Mouse (Mus musculus) gastrocnemius, postnatal 10 days (tissue): ENCODE measurements around the gene Clip2. TPM values are rescaled to one million over a fixed set of nuclear protein-coding genes. Genes with fewer than 3 reads are reported as not detected.
A peak's percentile ranks its signal among the peaks of the same experiment; 100 is the strongest.
"Not testable (repeated sequence)": the region's sequence is repeated elsewhere in the genome, so short reads cannot be mapped to it uniquely, and the experiment has no call there.

Experiments
- DNase-seq: peaks from one replicate; pipeline ENCODE4 v3.0.0; 2021; ENCODE audit warnings: mixed read lengths
- microRNA-seq, 2 experiments: library from miRNA; unstranded; fragments of <30 nt; microRNA quantifications; one replicate each; pipeline ENCODE4 v1.2.0; 2021
- total RNA-seq, 2 experiments: library from RNA; stranded (reverse); gene quantifications; 2 replicates each; pipeline ENCODE4 v1.2.3; 2021

Gene Clip2
- total RNA-seq, 2 experiments from 2014 or later: 10.1 to 12.8 TPM

DNA sequence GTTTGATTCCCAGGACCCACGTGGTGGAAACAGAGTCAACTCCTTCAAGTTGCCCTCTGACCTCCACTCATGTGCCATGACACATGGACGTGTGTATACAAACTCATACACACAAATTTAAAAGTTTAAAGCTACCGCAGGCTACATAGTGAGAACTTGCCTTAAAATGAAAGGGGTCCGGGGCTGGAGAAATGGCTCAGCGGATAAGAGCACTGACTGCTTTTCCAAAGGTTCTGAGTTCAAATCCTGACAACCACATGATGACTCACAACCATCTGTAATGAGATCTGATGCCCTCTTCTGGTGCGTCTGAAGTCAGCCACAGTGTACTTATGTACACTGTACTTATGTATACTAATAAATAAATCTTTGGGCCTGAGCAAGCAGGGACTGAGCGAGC, 93.1 kb downstream of the Clip2 start:
- no peak for DNase-seq

DNA sequence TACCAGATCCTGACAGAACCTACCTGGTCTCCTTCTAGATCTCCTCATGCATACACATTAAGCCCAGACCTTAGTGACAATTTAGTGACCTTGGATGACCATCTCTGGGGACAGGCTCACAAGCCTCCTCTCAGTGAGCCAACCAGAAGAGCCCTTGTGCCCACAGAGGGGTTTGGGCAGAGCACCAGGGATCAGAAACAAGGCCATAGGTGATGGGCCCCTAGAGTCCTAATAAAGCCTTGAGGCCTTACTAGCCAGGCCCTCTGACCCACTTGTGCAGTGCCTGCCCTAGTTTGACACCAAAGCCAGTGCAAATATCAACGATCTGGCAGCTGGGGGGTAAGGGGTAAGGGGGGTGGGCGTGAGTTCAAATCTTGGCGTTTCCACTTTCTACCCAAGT, 93.8 kb downstream of the Clip2 start:
- no peak for DNase-seq

DNA sequence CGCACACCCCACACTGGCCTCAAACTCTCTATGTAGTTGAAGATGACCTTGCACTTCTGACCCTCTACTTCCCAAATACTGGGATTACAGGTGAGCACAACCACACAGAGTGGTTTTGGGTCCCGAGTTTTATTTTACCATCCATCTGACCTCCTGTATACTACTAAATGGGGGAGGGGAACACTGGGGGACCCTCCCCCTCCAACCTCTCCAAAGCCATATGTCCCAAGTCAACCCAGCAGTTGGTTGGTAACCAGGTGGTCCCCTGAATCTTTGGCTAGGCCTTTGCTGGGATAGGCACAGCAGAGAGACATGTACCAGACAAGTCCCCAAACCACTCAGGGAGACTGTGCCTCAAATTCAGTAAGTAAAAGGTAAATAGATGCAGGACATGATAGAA, 94.9 kb downstream of the Clip2 start:
- DNase-seq: no peak

DNA sequence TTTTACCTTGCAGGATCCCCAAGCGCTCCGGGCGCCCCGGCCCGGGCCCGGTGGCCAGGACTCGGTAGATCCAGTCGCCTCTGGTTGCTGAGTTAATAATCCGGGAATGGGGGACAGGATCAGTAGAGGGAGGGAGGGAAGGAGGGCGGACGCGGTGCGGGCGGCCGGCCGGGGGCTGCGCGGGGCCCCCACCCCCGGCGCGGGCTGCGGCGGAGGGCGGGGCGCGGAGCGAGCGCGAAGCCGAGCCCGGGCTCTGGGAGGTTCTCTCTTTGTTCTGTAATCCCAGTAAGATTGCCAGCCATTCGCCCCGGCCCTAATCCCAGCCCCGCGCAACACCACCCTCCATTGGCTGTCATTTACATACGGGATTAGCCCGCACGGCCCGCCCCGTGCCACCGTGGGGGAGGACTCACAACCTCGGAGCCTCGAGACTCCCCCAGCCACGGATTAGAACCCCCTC, 95.7 kb downstream of the Clip2 start, which contains the start of gene Gtf2ird1:
Gene Gtf2ird1, minus strand, starts transcription at position 214 of the 460 bp plus-strand sequence.
- DNase-seq: peak; percentile 73

DNA sequence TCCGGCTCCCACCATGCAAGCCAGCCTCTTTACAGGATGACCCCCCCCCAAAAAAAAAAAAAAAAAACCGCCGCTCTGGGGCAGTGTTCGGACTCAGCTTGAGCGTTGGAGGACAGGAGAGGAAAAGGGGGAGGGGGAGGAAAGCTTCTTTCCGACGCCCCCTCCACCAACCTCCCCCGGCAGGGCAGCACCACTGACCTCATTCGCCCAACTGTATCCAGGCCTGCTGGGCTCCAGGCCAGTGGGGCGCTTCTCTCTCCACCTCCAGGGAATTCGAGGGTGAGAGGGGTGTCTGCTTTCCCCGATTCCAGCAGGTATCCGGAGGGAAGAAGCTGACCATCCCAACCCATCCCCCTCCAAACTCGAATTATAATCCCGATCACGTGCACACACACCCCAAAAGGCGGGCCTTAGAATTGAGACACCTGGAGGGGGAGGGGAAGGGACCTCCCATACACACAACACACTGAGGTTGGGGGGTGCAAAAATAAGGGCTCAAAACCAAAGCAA, 96.3 kb downstream of the Clip2 start:
- DNase-seq: peak; percentile 53

DNA sequence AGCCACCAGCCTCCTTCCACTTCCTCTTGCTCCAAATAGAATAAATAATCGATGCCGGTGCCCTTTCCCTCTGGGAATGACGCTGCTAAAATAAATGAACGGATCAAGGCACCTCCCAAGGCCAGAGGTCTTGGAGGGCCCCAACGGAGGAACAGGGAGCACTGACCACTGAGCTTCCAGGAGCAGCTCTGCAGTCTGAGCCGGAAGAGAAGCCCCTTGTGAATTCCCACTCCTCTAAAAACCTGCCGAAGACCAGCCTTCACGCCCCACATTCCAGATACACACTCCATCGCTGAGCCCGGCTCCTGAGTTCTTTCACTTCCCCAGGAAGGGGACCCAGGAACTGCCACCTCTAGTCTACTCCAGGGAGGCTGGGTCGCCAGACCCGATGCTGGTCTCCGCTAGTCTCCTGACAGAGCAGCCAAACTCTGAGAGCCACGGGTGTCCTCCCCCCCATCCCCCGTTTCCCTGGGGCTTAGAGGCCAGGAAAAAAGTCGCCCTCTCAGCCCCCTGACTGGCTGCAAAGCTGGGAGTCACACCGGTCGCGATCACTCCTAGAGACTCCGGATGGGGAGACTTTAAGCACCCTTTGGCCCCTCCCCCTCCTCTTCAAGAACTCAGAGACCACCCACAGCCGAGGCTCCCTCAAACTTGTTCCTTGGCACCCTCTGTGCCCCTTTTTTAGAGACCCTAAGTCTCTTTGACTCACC, 96.9 kb downstream of the Clip2 start:
- DNase-seq: no peak

DNA sequence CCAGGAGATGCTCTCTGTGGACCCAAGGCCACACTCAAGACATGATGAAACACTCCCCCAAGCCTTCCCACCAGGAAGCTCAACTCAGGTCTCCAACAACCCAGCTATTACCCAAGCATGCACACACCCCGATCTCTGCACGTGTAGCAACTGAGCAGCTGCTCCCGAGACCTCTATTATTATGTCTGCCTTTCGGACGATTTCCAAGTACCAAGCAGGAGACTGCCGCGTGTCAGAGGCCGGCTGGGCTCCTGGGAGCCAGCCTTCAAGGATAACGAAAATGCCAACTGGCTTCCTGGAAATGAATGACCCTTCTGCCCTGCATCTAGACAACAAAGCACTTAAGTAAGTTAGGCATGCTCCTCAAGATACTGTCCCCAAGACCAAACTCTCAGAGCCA, 97.8 kb downstream of the Clip2 start:
- no peak for DNase-seq

DNA sequence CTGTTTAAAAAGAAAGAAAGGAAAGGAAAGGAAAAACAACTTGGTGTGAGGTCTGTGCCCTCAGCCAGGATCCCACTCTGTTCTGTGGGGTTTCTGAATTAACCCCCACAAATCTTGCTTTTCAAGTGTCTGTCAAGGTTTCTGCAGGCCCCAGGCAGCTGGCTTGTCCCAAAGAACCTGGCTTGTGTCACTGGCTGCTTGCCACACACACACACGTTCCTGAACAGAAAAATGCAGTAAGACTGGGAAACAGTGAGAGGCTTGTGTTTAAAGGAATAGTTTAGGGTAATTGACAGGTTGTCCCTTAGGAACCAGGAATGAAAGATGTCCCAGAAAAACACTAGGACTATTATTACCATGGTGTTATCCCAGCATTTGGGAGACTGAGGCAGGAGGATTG, 98.7 kb downstream of the Clip2 start:
- no peak for DNase-seq

DNA sequence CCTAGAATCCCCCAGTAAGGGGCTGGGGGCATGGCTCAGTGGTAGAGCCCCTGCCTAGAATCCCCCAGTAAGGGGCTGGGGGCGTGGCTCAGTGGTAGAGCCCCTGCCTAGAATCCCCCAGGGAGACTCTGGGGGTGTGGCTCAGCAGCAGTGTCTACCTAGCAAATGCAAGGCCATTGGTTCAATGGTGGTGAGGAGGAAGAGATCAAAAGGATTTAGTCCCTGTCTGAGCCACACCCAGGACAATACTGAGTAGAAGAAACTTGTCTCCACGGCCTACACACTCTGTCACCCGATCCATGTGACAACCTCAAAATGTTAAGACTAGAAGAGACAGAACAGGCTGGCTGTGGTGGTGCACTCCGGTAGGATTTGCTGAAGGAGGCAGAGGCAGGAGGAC, 105.5 kb downstream of the Clip2 start:
- not testable (repeated sequence) for DNase-seq

DNA sequence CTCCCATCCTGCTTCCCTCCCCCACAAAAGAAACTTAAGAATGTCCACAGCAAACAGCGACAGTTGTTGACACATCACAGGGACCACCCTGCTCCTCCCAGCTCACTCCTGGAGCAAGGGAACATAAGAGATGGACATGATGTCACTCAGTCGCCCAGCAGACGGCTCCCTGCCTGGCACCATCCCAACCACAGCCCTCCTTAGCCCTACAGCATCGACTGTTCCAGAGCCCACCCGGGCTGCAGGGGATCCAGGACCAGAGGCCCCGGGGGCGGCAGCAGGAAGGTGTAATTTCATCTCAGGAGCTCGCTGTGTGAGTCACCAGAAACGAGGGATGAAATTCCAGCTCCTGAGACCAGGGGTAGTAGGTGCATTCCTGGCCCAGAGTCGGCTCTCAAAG, 106.3 kb downstream of the Clip2 start:
- DNase-seq: peak; percentile 27

DNA sequence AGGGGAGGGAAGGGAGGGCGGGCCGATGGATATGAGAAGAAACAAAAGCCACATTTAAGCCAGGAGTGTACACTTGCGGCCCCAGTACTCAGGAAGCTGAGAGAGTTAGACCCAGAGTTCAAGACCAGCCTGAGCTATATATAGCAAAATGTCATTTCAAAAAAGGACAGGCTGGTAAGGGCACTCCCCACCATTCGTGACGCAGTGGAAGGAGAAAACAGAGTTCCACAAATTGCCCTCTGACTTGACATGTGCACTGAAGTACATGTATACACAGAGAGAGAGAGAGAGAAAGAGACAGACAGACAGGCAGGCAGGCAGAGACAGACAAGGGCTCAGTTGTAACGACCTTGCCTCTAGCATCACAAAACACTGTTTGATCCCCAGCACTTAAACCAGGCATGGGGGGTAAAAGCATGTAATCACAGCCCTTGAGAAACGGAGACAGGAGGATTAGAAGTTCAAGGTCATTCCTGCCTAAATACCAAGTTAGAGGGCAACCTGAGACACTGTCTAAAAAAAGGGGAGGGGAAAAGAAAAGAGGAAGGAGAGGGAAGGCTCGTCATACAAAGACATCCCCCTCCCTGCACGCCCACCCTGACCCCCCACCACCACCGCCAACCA, 106.9 kb downstream of the Clip2 start:
- no peak for DNase-seq

DNA sequence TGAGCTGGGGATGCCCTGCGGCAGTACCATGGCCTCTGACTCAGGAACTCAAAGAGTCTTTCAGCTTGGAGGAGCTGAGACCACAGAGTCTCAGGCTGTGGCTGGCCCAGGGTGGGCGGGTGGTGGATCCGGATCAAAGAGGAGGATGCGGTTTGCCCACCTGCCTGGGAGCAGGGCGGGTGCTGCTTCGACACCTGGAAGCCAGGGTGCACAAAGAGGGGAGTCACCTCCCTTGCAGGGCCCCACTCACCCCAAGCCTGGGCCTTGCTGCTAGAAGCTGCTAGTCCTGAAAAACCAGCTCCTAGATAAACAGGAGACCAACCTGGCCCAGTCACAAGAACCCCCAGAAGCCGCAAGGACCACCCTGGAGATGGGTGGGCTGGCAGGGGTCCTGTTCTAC, 107.8 kb downstream of the Clip2 start:
- no peak for DNase-seq

DNA sequence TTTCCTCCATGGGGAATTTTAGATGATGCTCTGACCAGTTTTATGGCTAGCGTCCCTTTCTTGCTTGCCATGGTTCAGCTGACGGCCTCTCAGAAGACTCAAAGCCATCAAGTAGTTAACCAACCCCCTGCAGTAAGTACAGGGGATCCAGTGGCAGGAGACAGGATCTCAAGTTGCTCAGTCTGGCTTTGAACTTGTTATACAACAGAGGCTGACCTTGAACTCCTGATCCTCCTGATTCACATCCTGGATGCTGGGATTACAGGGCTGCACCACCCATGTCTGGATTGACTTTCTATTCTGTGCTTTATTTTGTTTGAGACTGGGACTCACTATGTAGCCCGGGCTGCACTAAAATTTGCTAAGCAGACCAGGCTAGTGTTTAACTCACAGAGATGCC, 110.2 kb downstream of the Clip2 start:
- DNase-seq: no peak

DNA sequence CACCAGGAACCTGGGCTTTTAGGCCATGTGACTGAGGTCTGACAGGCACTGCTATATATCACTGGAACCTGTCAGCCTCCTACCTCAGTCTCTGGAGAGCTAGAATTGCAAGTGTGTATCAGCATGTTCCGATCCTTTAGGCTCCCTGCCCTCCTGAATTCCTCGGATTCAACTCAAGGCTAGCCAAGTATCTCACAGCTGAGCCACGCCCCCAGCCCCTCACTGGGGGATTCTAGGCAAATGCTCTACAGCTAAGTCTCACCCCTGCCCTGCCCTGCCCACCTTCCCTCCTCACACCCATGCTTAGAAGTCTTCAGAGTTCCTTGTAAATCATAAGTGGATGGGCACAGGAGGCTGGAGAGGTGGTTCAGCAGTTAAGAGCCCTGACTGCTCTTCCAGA, 111.1 kb downstream of the Clip2 start:
- DNase-seq: no peak

DNA sequence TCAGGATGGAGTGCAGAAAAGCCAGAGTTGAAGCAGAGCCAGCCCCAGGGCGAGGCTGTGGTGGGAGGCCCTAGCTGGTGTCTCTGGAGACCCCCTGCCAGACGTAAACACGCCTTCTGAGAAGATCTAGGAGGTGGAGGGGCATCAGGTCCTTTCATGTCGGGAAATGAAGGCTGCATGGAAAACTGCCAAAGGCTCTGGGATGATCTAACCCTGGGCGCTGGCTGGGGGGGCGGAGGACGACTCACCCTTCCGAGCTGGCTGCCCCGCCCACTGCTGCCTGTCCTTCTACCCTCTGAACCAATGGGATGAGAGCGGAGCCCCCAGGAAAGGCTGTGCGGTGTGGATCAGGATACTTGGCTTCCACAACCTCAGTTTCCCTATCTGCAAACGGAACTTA, 112.1 kb downstream of the Clip2 start:
- peak; percentile 24 for DNase-seq

DNA sequence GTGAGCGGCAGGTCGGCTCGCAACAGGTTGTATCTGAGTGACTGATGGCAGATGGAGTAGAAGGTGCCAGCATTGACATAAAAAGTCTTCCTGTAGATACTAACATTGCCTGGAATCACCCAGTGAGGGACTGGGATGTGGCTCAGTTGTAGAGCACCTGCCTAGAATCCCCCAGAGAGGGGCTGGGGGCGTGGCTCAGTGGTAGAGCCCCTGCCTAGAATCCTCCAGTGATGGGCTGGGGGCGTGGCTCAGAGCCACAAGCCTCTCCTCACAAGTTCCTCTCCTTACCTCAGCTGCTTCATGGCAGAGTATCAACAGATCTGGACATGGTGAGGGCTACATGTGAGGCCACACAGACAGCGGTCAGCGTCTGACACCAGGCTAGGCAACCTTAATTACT, 112.8 kb downstream of the Clip2 start:
- no peak for DNase-seq

Small RNA genes within 50 kb of the gene (microRNA-seq; reads per million reads assigned to microRNA genes)
- 0 reads per million in 2 experiments for gene Gm26340
- 0 reads per million in 2 experiments for gene Mir7228

Other genes starting within 250 kb of the Clip2 start
- 100 to 1,000 TPM; 131 to 156 TPM for gene Gtf2i, start 237.7 kb downstream of the Clip2 start, total RNA-seq
- gene Gtf2ird1, start 95.7 kb downstream of the Clip2 start, total RNA-seq: 10 to 100 TPM; 19.9 to 29.2 TPM
- gene Syna, start 7.7 kb upstream of the Clip2 start, total RNA-seq: under 1 TPM; 0.14 to 0.16 TPM
- gene Rfc2, start 28.9 kb upstream of the Clip2 start, total RNA-seq: 10 to 100 TPM; 18.8 to 25.7 TPM
- 1 to 10 TPM; 1.8 to 3.2 TPM for gene Lat2, start 62.6 kb upstream of the Clip2 start, total RNA-seq
- gene Eif4h, start 87.1 kb upstream of the Clip2 start, total RNA-seq: 100 to 1,000 TPM; 151 to 159 TPM
- gene Limk1, start 136.2 kb upstream of the Clip2 start, total RNA-seq: 10 to 100 TPM in 1 of 2 experiments, 1 to 10 TPM in 1; 8.4 to 11.4 TPM
- gene Eln, start 194.9 kb upstream of the Clip2 start, total RNA-seq: 100 to 1,000 TPM; 199 to 219 TPM